Mouse (Mus musculus) adrenal gland, adult 8-10 months (tissue): ENCODE results near the gene Stard8. TPM values are rescaled to one million over a fixed set of nuclear protein-coding genes. Genes with fewer than 3 reads are reported as not detected.
A peak's percentile ranks its signal among the peaks of the same experiment; 100 is the strongest.
"Not testable (repeated sequence)": the region's sequence is repeated elsewhere in the genome, so short reads cannot be mapped to it uniquely, and the experiment has no call there.

ENCODE experiments used
- DNase-seq: peaks from one replicate; pipeline ENCODE4 v3.0.0; 2022
- total RNA-seq, 4 experiments: library from RNA; stranded (reverse); gene quantifications; 2 replicates each; pipeline ENCODE4 v1.2.4; 2022

Stard8 gene
- total RNA-seq, 4 experiments from 2014 or later = 33.4 to 72.4 (median 47.8) TPM

GRCm38 (mm10) chrX:99048111-99048510 is 45.1 kb downstream of the Stard8 start:
- no peak for DNase-seq

- peak; percentile 22 for DNase-seq
Measured at GRCm38 (mm10) chrX:99049247-99049646, 46.2 kb downstream of the Stard8 start.

- no peak for DNase-seq
Measured at GRCm38 (mm10) chrX:99050736-99051481, 47.9 kb downstream of the Stard8 start.

GRCm38 (mm10) chrX:99052255-99052654 is 49.2 kb downstream of the Stard8 start:
- DNase-seq = no peak

- DNase-seq = no peak
Measured at GRCm38 (mm10) chrX:99054512-99054911, 51.5 kb downstream of the Stard8 start.

GRCm38 (mm10) chrX:99057772-99058440 is 54.9 kb downstream of the Stard8 start:
- DNase-seq = no peak

GRCm38 (mm10) chrX:99059119-99059518 is 56.1 kb downstream of the Stard8 start:
- DNase-seq = no peak

- DNase-seq = no peak
Measured at GRCm38 (mm10) chrX:99065582-99065981, 62.5 kb downstream of the Stard8 start.

- no peak for DNase-seq
Measured at GRCm38 (mm10) chrX:99066550-99066949, 63.5 kb downstream of the Stard8 start.

GRCm38 (mm10) chrX:99067232-99067631 is 64.2 kb downstream of the Stard8 start:
- no peak for DNase-seq

GRCm38 (mm10) chrX:99067671-99068151 is 64.7 kb downstream of the Stard8 start:
- DNase-seq = no peak

- DNase-seq = no peak
Measured at GRCm38 (mm10) chrX:99071188-99071587, 68.1 kb downstream of the Stard8 start.

- no peak for DNase-seq
Measured at GRCm38 (mm10) chrX:99072596-99072995, 69.5 kb downstream of the Stard8 start.

- DNase-seq = no peak
Measured at GRCm38 (mm10) chrX:99075111-99075510, 72.1 kb downstream of the Stard8 start.

- no peak for DNase-seq
Measured at GRCm38 (mm10) chrX:99076460-99076859, 73.4 kb downstream of the Stard8 start.

- DNase-seq = not testable (repeated sequence)
Measured at GRCm38 (mm10) chrX:99078374-99078892, 75.4 kb downstream of the Stard8 start.

- DNase-seq = no peak
Measured at GRCm38 (mm10) chrX:99092704-99093103, 89.7 kb downstream of the Stard8 start.

GRCm38 (mm10) chrX:99111088-99111724 is 108.2 kb downstream of the Stard8 start:
- not testable (repeated sequence) for DNase-seq

GRCm38 (mm10) chrX:99119510-99119909 is 116.5 kb downstream of the Stard8 start:
- no peak for DNase-seq
